8 mouse cellular contexts compared by ENCODE assay signal in genomic region chr8:105170041-105170380, GRCm38 (mm10). TPM values are rescaled to one million over a fixed set of nuclear protein-coding genes. Genes with fewer than 3 reads are reported as not detected.
A peak's percentile ranks its signal among the peaks of the same experiment; 100 is the strongest.
DNase-seq lines count a peak whose midpoint lies in the region; ATAC-seq and TF ChIP-seq lines count a peak whose summit lies in the region.

No protein-coding gene starts in this region.

- H3K36me3 ChIP-seq in forebrain, embryonic 16.5 days (ENCODE audit: control insufficient read depth, insufficient read depth): no peaks in the 10 kb centered on the region
- no peaks in the 10 kb centered on the region for H3K36me3 ChIP-seq in liver, postnatal 0 days (replicated peaks; ENCODE audit: insufficient read depth, low read length)

- no peaks in the 10 kb centered on the region for H3K9me3 ChIP-seq in forebrain, embryonic 16.5 days (ENCODE audit: control insufficient read depth, low read length)
- H3K9me3 ChIP-seq in liver, postnatal 0 days (ENCODE audit: low read length): no peaks in the 10 kb centered on the region

- TF ChIP-seq CTCF in gastrocnemius, adult 2 months (IDR thresholded peaks at IDR 0.05): no peak
- no peak for TF ChIP-seq CTCF in liver, postnatal 0 days (IDR thresholded peaks at IDR 0.05; ENCODE audit: low read depth)

- no peak for TF ChIP-seq EP300 in liver, postnatal 0 days (IDR thresholded peaks at IDR 0.05; ENCODE audit: low read depth)

- WGBS in forebrain, embryonic 16.5 days: 3% methylated on average over 5 of the region's 5 CpGs
- 2% methylated on average over 5 of the region's 5 CpGs for WGBS in liver, postnatal 0 days (ENCODE audit: insufficient replicate concordance)

- H3K4me1 ChIP-seq in forebrain, embryonic 16.5 days (replicated peaks; ENCODE audit: control insufficient read depth, insufficient read depth, low read length): peaks cover 17% of the 10 kb centered on the region
- peaks cover 2% of the 10 kb centered on the region; the same call in 1 of the 2 replicates for H3K4me1 ChIP-seq in liver, postnatal 0 days (ENCODE audit: insufficient read depth)

- H3K27ac ChIP-seq in gastrocnemius, adult 2 months: peak overlapping the region; percentile 97
- 0 out of 2 replicates have a peak overlapping the region, but pooled peaks have one; percentile 5 for H3K27ac ChIP-seq in forebrain, embryonic 16.5 days (ENCODE audit: low read length)
- H3K27ac ChIP-seq in liver, postnatal 0 days (ENCODE audit: low read depth): peak overlapping the region; percentile 97

- ATAC-seq in CD4-positive, CD25-positive, alpha-beta regulatory T cell, adult 4 months: peak; percentile 29
- ATAC-seq in forebrain, embryonic 16.5 days: no peak
- no peak for ATAC-seq in liver, postnatal 0 days

- peak overlapping the region; percentile 85 for H3K9ac ChIP-seq in forebrain, embryonic 16.5 days (replicated peaks; ENCODE audit: low read depth, low read length)
- no peak overlapping the region; the same call in 1 of the 2 replicates for H3K9ac ChIP-seq in liver, postnatal 0 days (replicated peaks)

- H3K27me3 ChIP-seq in forebrain, embryonic 16.5 days (replicated peaks; ENCODE audit: control insufficient read depth, insufficient read depth, low read length): no peaks in the 10 kb centered on the region
- no peaks in the 10 kb centered on the region for H3K27me3 ChIP-seq in liver, postnatal 0 days (ENCODE audit: insufficient read depth, low read length)

- intact Hi-C loops in gastrocnemius, adult 2 months (cut with DNase I): loop anchor here (5.0 kb wide), 1 partner anchor 52 kb away; no protein-coding TSS in a partner anchor

- H3K4me2 ChIP-seq in forebrain, embryonic 16.5 days (ENCODE audit: low read length): peak overlapping the region; percentile 49
- H3K4me2 ChIP-seq in liver, postnatal 0 days (ENCODE audit: low read depth, low read length): peak overlapping the region; percentile 85

- no peak for DNase-seq in gastrocnemius, adult 2 months
- DNase-seq in gastrocnemius, postnatal 25 days: no peak
- DNase-seq in liver, postnatal 0 days: no peak
- no peak for DNase-seq in right cerebral cortex, postnatal 36 days (ENCODE audit: low spot score in 2 of 2)
- no peak for DNase-seq in right cerebral cortex, postnatal 14 days
- no peak for DNase-seq in natural killer cell, adult 2 months (ENCODE audit: low spot score in 2 of 2)

- H3K4me3 ChIP-seq in gastrocnemius, adult 2 months: peak overlapping the region; percentile 94
- peak overlapping the region; percentile 95 for H3K4me3 ChIP-seq in forebrain, embryonic 16.5 days (replicated peaks; ENCODE audit: low read length)
- peak overlapping the region; percentile 89 for H3K4me3 ChIP-seq in liver, postnatal 0 days (ENCODE audit: low read depth, low read length)

RNA-seq across cellular contexts. Expression of gene Cbfb, which starts 0.5 kb away (rescaled TPM):
- 10 to 100 TPM; 58.9 to 76.8 TPM for total RNA-seq in gastrocnemius, adult 2 months (2021)
- total RNA-seq in gastrocnemius, postnatal 25 days (2021): 10 to 100 TPM; 42.1 to 42.2 TPM
- 10 to 100 TPM; 26.7 to 40.6 TPM for polyA plus RNA-seq in CD4-positive, CD25-positive, alpha-beta regulatory T cell, adult 4 months (2017; shearing (Covaris generic))
- 34.2 and 40.1 TPM in 2 replicates for polyA plus RNA-seq in forebrain, embryonic 16.5 days (2015; fragmentation: Nextera tagmentation; extraction: Ambion mirVana)
- 10.6 and 10.7 TPM in 2 replicates for polyA plus RNA-seq in liver, postnatal 0 days (2015; fragmentation: Nextera tagmentation; extraction: Ambion mirVana)

RNA-seq across cellular contexts. Expression of gene Ces4a, which starts 38.4 kb away (rescaled TPM):
- not detected for total RNA-seq in gastrocnemius, adult 2 months (2021)
- not detected for total RNA-seq in gastrocnemius, postnatal 25 days (2021)
- under 1 TPM in 1 of 2 experiments, not detected in 1; 0.13 TPM for polyA plus RNA-seq in CD4-positive, CD25-positive, alpha-beta regulatory T cell, adult 4 months (2017; shearing (Covaris generic))
- polyA plus RNA-seq in forebrain, embryonic 16.5 days (2015; fragmentation: Nextera tagmentation; extraction: Ambion mirVana): 0.11 and 0.29 TPM in 2 replicates
- 0.07 TPM in 1 of 2 replicates, not detected in the other for polyA plus RNA-seq in liver, postnatal 0 days (2015; fragmentation: Nextera tagmentation; extraction: Ambion mirVana)

RNA-seq across cellular contexts. Expression of gene D230025D16Rik, which starts 54.9 kb away (rescaled TPM):
- 10 to 100 TPM; 28.1 to 33.1 TPM for total RNA-seq in gastrocnemius, adult 2 months (2021)
- total RNA-seq in gastrocnemius, postnatal 25 days (2021): 10 to 100 TPM; 13.5 to 24.2 TPM
- 10 to 100 TPM; 13.9 to 14.2 TPM for polyA plus RNA-seq in CD4-positive, CD25-positive, alpha-beta regulatory T cell, adult 4 months (2017; shearing (Covaris generic))
- polyA plus RNA-seq in forebrain, embryonic 16.5 days (2015; fragmentation: Nextera tagmentation; extraction: Ambion mirVana): 34.3 and 35.7 TPM in 2 replicates
- 24.2 and 30.9 TPM in 2 replicates for polyA plus RNA-seq in liver, postnatal 0 days (2015; fragmentation: Nextera tagmentation; extraction: Ambion mirVana)

Comparison
In these comparisons a context has a peak if more than half of its experiments do, and no peak if none do; other contexts are left out.
1. H3K27ac ChIP-seq: peak in every context shown above with its lines; median percentile 97 in gastrocnemius, adult 2 months; 97 in liver, postnatal 0 days; 5 in forebrain, embryonic 16.5 days.